Mouse (Mus musculus): Measurements from ENCODE around the gene Gpr4.

DNA sequence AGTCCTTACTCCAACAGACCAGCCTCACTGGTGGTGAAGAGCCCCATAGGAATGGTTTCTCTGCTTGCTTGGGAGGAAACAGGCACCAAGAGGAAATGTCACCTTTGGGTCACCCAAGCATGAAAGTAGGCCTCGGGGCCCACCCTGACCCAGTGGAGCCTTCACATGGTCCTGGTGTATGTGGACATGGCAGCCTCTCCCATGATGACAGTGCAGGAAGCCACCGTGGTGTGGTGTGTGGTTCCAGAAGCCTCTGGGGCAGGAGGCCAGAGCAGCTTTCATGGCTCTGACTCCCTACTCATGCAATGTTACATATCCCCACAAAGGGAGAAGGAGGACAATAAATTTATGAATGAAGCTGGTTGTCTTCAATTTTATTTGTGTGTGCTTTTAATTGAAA lies 35.2 kb downstream of the Gpr4 start:
- no peak for TF ChIP-seq POLR2A (IDR thresholded peaks at IDR 0.05; ENCODE audit: extremely low read depth, insufficient read depth, low read length)
- TF ChIP-seq CTCF (IDR thresholded peaks at IDR 0.05; ENCODE audit: extremely low read depth, insufficient read depth, low read length): no peak
